Mouse (Mus musculus): Measurements from ENCODE around the gene Maml1.

Maml1 gene

DNA sequence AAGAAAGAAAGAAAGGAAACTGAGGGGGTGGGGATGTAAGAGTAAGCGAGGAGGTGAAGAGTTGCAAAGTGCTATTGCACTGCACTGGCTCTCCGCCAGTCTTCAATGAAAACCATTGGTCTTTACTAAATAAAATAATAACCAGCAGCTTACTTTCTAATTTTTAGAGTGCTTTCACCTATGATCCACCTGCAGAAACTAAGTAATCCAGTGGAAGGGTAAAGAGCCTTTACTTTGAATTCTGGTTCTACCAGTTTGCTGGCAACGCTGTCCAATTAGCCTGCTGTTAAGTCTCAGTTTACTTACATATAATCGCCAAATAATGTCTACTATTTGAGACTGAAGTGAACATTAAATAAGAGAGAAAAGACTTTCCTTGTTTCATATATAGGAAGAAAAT, 13.1 kb downstream of the Maml1 start:
- no peak for DNase-seq

DNA sequence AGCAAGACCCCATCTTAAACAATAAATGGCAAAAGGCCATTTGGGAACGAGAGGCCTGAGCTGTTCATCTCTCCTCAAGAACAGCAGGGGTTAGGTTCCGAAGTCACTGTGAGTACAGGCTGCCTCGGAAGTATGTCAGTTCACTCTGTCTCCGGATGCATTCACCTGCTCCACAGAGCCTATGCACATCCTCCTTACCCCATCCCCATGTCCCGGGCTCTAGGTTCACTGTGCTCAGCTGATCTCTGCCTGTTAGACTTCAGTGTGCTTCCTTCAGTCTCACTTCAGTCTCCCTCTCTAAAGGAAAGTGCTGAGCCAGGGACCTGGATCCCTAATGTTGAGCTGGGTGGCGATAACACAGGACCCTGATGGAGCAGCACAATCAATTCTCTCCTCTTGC, 14.4 kb downstream of the Maml1 start:
- DNase-seq: no peak

DNA sequence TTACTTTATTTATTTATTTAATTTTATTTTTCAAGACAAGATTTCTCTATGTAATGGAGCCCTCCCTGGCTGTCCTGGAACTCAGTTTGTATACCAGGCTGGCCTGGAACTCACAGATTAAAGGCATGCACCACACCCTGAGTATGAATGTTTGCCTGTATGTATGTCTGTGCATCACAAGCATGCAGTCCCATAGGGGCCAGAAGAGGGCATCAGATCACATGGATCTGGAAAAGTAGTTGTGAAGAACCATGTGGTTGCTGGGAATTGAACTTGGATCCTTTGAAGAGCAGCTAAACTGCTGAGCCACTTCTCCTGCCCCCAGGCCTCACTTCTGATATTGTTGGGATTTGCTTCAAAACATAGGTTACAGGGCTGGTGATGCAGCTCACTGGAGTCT, 15.1 kb downstream of the Maml1 start:
- DNase-seq: no peak

DNA sequence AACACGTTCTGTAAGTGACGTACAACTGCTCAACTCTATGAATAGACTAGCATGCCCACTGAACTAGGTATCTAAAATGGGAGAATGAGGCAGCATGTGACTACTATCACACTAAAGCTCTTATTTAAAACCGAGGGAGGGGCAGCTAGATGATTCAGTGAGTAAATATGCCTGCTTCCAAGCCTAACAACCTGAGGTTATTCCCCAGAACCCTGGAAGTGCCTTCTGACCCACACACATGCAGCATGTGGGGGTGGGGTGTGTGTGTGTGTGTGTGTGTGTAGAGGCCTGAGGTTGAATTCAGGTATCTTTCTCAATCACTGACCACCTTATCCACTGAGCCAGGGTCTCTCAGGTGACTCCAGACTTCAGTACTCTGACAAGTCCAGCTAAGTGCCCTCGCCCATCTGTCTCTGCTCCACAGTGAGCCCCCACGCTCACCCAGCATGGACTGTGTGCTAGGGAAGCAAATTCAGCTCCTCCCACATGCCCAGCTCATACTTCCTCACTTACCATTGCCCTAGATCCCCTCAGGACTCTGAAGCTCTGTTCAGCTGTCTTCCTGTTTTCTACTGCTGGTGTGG, 16.5 kb downstream of the Maml1 start:
- no peak for DNase-seq

DNA sequence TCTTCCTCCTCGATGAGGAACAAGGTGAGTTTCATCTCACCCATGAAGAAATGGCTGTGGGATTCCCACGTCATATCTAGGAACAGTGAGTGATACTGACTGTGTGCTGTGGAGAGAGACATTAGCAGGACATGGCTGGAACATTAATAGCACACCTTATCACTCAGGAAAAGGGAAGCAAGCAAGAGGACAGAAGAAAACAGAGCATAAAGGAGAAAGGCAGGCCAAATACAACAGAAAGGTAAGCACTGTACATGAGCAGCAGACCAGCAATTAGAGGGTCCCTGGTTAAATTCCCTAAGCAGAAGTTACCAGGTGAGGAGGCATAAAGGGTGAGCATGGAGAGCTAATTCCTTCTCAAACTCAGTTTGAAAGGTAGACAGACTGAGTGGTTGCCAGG, 17.0 kb downstream of the Maml1 start:
- no peak for DNase-seq

DNA sequence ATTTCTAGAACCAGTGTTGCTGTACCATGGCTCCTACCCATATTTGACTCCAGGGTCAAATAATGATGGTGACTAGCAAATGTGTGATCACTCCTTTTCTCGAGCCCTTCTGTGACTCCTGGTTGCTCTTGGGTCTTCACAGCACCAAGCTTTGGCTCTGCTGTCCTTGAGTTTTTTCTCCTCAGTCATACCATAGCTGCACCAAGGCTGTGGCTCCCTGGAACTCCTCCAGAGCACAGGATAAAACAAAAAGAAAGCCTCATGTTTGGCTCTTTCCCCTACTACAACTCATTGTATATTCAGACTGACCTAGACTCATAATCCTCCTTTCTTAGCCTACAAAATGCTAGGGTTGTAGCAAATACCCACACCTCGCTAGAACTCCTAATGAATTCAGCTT, 19.3 kb downstream of the Maml1 start:
- DNase-seq: no peak

DNA sequence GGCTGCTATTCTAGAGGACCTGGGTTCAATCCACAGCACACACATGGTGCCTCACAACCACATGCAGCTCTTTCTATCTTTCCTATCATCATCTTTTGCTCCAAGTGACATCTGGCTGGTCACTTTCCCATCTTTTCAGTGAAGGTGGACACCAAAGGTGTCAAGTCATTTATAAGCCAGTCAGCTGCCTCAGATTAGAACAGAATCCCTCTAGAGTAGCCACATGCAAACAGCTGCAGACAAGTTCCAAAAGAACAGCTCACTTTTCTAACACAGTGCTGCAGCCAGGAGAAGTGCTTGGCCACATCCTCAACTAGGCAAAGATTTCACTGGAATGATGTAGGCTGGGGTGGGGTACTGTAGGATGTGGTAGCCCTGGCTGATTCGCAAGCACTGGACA, 22.2 kb downstream of the Maml1 start:
- DNase-seq: no peak

DNA sequence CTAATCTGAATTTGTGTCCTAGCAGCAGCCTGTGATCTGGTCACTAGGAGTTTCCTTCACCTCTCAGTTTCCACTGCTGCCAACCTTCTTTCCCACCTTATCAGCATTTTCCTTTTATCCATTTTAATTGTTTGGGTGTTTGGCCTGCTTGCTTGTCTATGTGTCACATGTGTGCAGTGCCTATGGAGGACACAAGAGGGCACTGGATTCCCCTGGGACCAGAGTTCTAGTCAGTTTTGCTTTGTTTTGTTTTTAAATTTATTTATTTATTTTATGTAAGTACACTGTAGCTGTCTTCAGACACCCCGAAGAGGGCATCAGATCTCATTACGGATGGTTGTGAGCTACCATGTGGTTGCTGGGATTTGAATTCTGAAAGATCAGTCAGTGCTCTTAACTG, 22.9 kb downstream of the Maml1 start:
- no peak for DNase-seq

DNA sequence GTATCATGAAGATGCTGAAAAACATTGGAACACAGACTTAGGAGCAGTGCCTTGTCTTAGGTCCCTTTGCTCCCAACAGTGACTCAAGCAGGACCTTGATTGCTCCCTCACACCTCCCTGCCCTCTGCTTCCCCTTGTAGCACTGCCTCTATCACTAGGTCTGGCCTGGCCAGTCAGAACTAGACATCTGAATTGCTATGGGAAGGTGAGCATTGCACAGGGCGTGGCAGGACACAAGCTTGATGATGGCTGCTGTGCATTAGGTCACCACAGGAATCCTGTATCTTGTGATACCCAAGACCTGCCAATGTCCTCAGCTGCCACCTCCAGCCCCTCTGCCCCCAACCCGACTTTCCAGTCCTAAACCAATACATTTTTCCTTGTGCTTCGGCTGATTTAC, 25.1 kb downstream of the Maml1 start:
- no peak for DNase-seq

DNA sequence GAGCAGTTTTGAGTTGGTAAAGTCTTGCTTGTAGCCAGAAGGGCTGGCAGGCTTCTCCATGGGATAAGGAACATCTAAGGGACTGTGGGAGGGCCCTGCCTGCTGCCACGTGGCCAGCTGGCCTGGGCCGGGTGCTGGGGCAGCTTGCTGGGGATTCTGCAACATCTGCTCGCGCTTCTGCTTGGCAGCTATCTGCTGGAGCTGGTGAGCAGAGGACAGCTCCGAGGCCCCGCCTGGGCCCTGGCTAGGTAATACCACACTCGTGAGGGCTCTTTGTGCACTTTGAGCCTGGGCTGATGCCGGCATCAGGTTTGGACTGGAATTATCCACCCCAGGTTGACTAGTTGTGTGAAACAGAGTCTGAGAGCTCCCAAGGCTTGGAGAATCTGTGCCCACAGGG, 26.2 kb downstream of the Maml1 start:
- no peak for DNase-seq

DNA sequence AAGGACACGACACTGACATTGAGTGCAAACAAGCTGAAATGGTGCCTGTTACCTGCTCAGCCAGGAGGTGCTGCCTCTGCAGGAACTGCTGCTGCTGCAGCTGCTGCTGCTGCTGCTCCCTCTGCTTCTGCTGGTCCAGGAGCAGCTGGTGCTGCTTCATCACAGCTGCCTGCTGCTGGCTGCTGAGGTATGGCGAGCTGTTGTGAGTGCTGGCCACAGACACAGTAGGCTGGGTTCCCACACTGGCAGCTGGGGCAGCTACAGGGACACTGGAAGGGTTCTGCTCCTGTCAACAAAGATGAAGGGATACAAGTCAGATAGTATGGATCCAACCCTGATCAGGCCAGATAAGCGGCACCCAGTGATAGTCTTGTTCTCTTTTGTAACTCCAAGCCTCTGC, 28.9 kb downstream of the Maml1 start:
- DNase-seq: no peak

DNA sequence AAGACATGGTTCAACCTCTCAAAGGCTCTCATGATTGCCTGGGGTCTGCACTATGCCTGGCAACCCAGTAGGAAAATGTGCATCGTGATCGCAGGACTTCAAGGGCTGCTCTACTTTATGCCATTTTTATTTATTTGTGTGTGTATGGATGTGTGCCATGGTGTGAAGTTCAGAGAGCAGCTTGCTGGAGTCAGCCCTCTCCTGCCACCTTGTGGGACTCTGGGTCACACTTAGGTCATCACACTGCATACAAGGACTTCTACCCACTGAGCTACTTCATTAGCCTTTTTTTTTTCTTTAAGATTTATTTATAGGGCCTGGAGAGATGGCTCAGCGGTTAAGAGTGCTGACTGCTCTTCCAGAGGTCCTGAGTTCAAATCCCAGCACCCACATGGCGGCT, 30.1 kb downstream of the Maml1 start:
- DNase-seq: no peak

DNA sequence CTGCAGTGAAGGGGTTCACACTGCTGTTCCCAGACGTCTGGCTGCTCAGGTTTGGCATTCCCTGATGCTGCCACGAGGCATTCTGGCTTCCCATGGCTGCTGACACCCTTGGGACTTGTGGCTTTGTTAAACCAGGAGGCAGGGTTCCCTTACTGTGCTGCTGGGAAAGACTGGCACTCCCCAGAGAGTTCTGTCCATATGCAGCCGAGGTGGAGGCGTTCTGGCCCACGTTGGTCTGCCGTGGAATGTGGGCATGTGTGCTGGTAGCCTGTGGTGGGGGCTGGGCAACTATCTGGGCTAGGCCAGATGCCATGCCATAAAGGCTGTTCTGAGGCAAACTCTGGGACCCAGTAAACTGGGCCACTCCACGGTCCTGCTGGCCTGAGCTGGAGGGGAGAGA, 33.8 kb downstream of the Maml1 start:
- no peak for DNase-seq

DNA sequence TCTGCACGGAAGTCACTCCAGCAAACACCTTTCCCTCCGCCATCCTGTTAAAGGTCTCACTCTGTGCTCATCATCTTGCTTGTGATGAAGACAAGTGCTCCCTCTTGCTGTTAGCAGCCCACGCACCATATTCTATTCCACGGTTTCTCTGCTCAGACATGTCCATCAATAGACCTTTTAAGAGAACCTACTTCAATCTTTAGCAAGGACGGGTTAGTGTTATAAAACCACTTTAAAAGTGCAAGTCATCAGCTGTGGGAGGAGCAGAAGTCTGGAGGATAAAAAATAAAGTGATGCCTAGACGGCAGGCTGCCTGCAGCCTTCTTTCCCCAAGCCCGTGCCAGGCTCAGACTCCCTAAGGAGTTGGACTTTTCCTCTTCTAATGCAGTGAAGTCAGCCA, 35.5 kb downstream of the Maml1 start:
- DNase-seq: no peak

DNA sequence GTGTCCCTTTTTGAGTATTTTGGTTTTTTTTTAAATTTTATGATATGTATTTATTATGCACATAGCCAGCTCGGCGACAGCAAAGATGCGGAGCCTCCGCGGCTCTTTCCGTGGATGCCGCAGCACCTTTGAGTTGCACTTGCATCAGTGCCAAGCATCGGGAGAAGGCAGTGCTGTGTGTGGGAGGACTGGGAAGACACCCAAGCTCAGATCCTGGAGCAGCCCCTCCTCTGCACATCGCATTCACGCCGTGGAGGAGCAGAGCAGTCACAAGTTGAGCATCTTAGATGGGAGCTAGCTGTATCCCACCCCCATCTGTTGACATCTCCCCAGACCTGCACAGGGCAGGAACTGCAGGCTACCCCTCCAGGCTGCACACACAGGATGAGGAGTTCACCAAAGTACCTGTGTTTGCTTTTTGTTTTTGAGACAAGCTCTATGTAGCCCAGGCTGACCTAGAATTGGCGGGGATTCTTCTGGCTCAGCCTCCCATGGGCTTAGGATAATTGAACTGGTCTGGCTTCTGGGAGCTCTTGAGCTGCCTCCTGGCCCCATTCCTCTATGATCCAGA, 38.0 kb downstream of the Maml1 start:
- DNase-seq: peak; percentile 40

DNA sequence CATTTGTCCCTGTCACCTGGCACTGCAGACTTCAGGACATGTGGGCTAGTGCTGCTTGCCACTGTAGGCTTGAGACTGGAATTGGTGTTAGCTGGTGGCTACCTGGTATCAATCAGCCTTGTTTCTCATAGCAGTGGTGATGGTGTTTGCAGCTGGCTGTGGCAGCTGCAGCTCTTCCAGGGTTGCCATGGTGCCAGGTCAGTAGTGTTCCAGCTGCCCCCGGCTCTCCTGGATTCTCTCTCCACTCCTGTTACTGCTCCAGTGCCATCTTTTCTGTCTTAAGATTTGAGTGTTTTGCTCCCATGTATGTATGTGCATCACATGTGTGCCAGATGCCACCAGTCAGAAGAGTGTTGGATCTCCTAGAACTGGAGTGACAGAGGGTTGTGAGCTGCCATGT, 38.7 kb downstream of the Maml1 start:
- no peak for DNase-seq

DNA sequence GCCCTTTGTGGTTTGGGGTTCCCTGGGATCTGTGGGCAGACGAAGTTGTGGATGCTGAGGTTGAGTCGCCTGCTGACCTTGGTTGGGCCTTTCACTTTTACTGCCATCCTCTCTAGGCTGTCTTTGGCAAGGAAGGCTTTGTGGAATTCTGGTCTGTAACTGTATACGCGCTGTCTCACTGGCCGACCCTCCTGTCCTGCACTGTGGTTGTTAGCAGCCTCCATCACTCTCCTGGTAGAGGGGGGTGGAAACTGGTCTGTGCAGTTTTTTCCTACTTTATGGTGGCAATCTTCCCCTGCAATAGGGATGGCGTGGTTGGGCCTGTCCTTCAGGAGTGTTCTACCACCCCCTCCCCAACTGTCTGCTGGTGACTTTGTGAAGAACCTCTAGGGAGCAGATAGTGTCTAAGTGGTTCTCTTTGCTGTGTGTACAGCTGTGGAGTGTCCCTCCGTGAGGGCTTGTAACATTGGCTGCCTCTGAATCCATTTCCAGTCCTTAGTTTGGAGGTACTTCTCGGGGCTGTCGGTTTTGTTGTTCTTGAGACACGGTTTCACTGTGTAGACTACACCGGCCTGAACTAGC, 39.3 kb downstream of the Maml1 start:
- no peak for DNase-seq

DNA sequence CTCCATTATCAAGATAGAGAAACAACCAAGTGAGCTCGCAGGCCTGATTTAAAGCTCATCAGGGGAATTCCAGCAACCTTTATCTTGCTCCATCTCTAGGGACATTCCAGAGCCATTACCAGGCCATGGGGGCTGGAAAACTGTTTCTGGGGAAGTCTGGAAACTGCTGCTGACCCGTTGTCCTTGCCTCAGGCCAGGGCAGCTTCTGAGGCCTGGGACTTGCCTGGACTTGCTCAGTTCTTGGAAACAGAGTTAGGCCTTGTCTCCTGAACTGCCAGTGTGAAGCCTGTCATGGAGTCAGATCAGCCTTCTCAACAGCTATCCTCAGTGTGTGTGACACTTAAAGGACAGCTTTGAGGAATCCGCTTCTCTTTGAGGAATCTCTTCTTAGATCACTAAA, 39.9 kb downstream of the Maml1 start:
- no peak for DNase-seq

DNA sequence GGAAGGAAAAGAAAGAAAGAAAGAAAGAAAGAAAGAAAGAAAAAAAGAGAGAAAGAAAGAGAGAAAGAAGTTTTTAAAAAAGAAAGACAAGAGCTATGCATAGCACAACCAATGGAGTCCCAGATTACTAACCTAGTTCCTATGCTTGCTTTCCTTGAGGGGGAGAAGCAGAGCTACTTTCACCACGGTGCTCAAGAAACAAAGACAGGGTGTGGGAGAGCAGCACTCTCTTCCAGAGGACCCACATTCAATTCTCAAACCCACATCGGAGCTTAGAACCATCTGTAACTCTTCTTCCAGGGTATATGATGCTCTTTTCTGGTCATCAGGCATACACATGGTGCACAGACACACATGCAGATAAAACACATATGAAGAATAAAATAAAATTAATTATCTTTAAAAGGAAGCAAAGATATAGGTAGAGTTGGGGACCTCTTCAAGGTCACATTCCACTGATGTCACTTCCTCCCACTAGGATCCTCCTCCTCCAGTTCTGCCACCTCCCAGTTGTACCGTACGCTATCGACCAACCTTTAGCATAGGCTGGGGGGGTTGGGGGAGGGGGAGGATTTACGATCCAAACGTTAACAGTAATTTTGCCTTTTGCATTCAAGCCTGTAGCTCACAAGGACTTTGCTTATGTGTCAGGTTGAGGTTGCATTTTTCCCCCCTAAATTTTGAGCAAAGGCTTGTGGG, 43.5 kb downstream of the Maml1 start:
- no peak for DNase-seq

DNA sequence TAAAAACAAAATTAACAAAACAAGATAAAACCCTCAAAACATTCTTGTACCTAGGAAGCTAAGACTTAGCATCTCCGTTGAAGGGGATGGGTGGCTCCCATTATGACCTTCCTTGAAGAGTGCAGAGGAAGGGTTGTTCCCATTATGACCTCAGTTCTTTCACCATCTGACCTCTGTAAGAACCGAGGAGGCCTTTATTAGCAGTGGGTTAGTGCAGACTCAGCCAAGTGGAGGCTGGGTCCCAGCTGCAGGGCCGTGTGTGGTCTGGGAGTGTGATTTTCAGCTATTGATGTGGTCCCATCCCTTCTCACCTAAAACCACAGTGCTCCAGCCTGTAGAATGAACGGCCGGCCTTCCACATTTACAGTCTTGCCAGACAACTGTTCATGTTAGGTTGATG, 46.8 kb downstream of the Maml1 start:
- no peak for DNase-seq

DNA sequence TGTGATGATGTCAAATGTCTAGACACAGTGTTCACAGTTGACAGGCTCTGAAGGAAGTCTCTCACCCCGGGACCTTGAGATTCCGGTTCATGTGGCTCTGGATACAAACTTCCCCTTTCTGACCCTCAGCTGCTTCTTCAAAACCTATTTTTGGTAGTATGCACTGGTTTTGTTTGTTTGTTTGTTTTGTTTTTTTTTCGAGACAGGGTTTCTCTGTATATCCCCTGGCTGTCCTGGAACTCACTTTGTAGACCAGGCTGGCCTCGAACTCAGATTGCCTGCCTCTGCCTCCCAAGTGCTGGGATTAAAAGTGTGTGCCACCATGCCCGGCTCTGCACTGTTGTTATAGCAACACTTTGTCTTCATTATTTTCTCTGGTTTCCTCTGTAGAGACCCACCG, 48.2 kb downstream of the Maml1 start:
- no peak for DNase-seq

DNA sequence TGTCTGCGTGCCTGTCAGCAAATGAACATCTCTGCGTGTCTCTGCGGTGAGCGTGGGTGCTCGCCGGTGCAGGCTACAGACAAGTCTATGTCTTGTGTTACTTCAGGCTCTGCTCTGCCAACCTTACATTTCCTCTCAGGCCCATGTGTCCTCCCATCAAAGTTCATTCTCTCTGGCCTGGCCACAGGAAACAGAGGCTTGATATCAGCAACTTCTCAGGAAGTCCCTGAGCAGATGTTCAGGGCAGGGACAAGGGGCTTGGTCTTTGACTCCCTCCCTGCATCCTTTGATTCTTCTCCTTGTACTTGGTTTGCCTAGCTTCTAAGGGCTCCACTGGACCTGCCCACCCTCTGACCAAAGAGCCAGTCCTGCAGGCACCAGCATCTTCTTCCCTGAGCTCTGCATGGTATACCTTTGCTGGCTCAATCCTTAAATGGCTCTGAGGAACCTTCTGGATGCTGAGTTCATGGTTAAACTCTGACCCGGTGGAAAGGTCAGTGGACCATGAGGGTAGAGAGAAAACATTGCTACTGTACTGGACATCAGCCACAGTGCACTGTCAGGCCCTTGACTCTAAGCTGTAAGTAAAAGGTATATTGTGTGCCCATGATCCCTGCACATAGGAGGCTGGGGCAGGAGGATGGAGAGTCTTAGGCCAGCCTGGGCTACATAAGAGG, 51.7 kb downstream of the Maml1 start:
- no peak for DNase-seq

DNA sequence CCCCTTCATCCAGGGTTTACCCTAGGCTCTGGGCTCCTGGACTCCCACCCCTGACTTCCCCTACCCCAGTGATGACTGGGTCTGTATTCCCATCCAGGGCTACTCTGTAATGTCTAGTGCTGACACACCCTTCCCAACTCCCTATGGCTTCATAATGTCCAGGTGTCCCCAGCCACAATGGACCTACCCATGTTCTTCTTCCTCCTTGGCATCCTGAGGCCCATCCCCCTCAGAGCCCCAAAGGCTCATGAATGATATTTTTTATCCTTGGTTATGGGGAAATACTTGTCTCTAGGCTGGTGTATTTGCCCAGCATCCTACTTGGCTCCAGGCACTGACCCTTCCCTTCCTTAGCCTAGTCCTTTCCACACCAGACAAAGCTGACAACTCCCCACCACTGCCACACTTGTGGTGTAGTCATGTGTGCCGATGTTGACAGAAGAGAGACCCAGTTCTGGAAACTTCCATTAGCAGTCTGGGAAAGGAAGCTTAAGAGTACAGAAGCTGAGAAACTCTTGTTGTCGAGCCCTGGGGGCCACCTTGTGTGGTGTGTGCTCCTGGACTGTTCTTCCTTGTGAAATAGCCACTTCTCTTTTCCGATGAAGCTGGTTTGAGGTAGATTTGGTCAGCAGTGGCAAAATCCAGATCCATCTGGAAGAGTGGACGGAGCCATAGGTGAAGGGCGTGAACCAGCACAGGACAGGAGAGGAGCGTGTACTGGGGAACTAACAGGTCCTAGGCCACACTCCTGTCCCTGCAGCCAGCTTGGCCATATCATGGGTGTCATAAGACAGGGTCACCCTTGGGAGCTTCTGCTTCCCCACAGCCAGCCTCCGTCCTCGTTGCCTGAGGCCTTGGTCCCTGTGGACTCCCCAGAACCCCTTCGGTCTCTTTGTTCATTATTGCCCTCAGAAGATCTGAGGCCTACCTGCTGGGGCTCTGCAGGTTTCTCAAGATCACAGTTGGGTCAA, 53.0 kb downstream of the Maml1 start:
- no peak for DNase-seq

All from cerebellum, adult 11 months (tissue).